Mouse (Mus musculus) neural tube, embryonic 14.5 days (tissue): Measurements from ENCODE around the gene Tspan32. TPM values are rescaled to one million over a fixed set of nuclear protein-coding genes. Genes with fewer than 3 reads are reported as not detected.
A peak's percentile ranks its signal among the peaks of the same experiment; 100 is the strongest.

Experiments
- ATAC-seq: fragments of 200-750 bp; cut with Nextera tagmentation; 2 replicates; pipeline ENCODE4 v1.8.0; 2017; ENCODE audit warnings: low read depth, mild to moderate bottlenecking, moderate TSS enrichment, moderate library complexity
- H3K27ac ChIP-seq: fragments of 300-500 bp; sonication (generic); 2 replicates; pipeline ENCODE4 v1.5.1; 2014; ENCODE audit warnings: low read depth, mild to moderate bottlenecking, control low read depth, low read length, moderate library complexity, mixed read lengths
- H3K27me3 ChIP-seq: fragments of 300-500 bp; sonication (generic); 2 replicates; pipeline ENCODE4 v1.6.1; 2014; ENCODE audit warnings: low read length; ENCODE audit not compliant: control insufficient read depth, insufficient read depth
- H3K36me3 ChIP-seq: fragments of 300-500 bp; sonication (generic); 2 replicates; pipeline ENCODE4 v1.6.1; 2014; ENCODE audit warnings: low read length, mixed read lengths; ENCODE audit not compliant: control insufficient read depth, insufficient read depth
- H3K4me1 ChIP-seq: fragments of 300-500 bp; sonication (generic); 2 replicates; pipeline ENCODE4 v1.6.1; 2014; ENCODE audit warnings: low read length; ENCODE audit not compliant: control insufficient read depth, insufficient read depth
- H3K4me2 ChIP-seq: fragments of 300-500 bp; sonication (generic); 2 replicates; pipeline ENCODE4 v1.6.1; 2014; ENCODE audit warnings: mild to moderate bottlenecking, low read depth, low read length, control low read depth
- H3K4me3 ChIP-seq: fragments of 300-500 bp; sonication (generic); 2 replicates; pipeline ENCODE4 v1.5.1; 2014; ENCODE audit warnings: low read depth, low read length, control low read depth, mixed read lengths
- H3K9ac ChIP-seq: fragments of 300-500 bp; sonication (generic); replicated peaks from 2 replicates; pipeline ENCODE4 v1.6.1; 2014; ENCODE audit warnings: low read depth, mild to moderate bottlenecking, control low read depth, low read length, mixed read lengths
- H3K9me3 ChIP-seq: fragments of 300-500 bp; sonication (generic); 2 replicates; pipeline ENCODE4 v1.6.1; 2016; ENCODE audit warnings: low read length; ENCODE audit not compliant: control insufficient read depth
- WGBS: fragments of 180-500 bp; shearing (Covaris S2); extraction: QIAGEN DNeasy Blood & Tissue Kit; methylation state at CpG from one replicate; pipeline ENCODE4 v1.1.7; 2014; 5-methylcytosine and 5-hydroxymethylcytosine counted together
- polyA plus RNA-seq: library from polyadenylated mRNA; unstranded; fragments of >200 nt; fragmentation: Nextera tagmentation; extraction: Ambion mirVana; gene quantifications from 2 replicates; pipeline ENCODE4 v1.2.1, GENCODE M21; 2014

Tspan32 gene
- polyA plus RNA-seq, 1 experiment from 2014 or later, result 0.62 TPM

DNA sequence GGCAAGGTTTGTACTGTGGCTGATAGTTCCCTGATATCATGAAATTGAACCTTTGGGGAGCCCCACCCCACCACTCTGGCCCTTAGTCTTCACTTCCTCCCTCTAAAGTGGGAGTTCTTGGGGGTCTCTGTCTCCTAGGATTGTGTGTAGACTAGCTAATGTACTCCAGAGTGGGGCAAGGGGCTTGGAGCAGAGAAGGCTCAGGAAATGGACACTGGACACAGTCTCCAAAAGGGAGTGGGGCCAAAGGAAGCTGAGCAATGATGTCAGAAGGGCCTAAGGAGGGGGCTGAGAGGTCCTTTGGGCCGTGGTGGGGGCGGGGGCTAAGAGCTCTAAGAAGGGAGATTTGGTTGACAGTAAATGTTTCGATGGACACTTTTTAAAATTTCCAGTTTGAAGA, 50.2 kb downstream of the Tspan32 start:
- WGBS, result 85% methylated on average over 3 of the region's 3 CpGs
- H3K36me3 ChIP-seq, result no peaks in the 10 kb centered on the region
- ATAC-seq, result no peak
- H3K4me2 ChIP-seq, result peak overlapping the region; percentile 86
- no peaks in the 10 kb centered on the region for H3K9me3 ChIP-seq
- H3K27me3 ChIP-seq, result no peaks in the 10 kb centered on the region
- 0 out of 2 replicates have a peak overlapping the region, but pooled peaks have one; percentile 17 for H3K9ac ChIP-seq
- peak overlapping the region; percentile 1; the same call in 1 of the 2 replicates for H3K4me3 ChIP-seq
- no peak overlapping the region for H3K27ac ChIP-seq
- H3K4me1 ChIP-seq, result peaks cover 35% of the 10 kb centered on the region

DNA sequence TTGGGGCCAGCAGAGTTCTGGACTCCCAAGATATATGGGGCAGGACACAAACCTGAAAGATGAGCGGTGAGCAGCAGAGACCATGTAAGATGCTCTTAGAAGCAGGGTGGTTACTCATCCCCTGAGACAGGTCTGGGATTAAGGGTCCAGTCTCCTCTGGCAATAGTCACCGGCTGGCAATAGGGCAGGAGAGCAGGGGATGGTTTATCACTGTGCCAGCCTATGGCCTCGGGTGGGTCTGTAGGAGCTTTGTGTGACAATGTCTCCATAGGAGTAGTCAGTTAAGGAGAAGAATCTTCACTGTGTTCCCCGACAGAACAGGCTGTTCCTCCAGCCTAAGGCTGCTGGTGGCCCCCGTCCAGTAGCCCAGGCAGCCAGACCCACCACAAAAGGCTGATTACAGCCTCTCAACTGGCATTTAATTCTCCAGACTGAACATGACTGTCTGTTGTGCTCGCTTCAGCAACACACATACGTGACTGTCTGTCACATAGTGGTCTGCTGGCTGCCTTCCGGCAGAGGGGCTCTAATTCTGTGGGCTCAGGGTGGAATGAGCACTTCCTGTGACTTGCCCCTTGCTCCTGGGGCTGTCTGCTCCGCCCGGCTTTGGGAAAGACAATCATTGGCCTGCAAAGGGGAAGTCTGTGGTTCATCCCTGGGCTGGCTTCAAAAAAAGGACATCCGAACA, 50.8 kb downstream of the Tspan32 start:
- H3K9me3 ChIP-seq, result no peaks in the 10 kb centered on the region
- no peaks in the 10 kb centered on the region for H3K36me3 ChIP-seq
- H3K4me2 ChIP-seq, result peak overlapping the region; percentile 86; the same call in 1 of the 2 replicates
- peak overlapping the region; percentile 16; the same call in 1 of the 2 replicates for H3K9ac ChIP-seq
- WGBS, result 78% methylated on average over 11 of the region's 11 CpGs
- peaks cover 35% of the 10 kb centered on the region for H3K4me1 ChIP-seq
- ATAC-seq, result no peak
- peak overlapping the region; percentile 9; the same call in 1 of the 2 replicates for H3K4me3 ChIP-seq
- no peak overlapping the region for H3K27ac ChIP-seq
- no peaks in the 10 kb centered on the region for H3K27me3 ChIP-seq

DNA sequence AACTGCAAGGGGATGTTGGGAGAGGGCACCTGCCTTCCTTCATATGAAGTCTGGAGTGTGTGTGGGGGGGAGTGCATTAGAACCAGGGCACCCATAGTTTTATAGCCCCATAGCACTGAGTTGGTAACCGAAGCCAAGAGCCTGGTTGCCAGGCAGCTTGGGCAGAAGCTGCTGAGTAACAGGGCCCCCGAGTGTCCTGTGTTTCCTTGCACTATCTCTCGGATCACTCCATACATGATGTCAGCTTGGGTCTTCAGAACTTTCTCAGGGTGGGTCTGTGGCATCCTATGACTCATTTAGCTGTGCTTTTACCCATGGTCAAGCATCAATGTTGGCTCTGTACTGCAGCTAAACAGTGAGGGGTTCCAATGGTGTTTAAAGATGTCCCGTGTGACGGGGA, 52.2 kb downstream of the Tspan32 start:
- Histone ChIP-seq H3K4me1 (peaks cover 35% of the 10 kb centered on the region), H3K9me3 (no peaks in the 10 kb centered on the region), H3K27me3 (no peaks in the 10 kb centered on the region), H3K27ac (no peak overlapping the region), H3K4me3 (no peak overlapping the region), H3K4me2 (no peak overlapping the region), H3K36me3 (no peaks in the 10 kb centered on the region), H3K9ac (no peak overlapping the region)
- whole genome bisulfite sequencing, result 88% methylated on average over 5 of the region's 5 CpGs
- ATAC-seq, result no peak

DNA sequence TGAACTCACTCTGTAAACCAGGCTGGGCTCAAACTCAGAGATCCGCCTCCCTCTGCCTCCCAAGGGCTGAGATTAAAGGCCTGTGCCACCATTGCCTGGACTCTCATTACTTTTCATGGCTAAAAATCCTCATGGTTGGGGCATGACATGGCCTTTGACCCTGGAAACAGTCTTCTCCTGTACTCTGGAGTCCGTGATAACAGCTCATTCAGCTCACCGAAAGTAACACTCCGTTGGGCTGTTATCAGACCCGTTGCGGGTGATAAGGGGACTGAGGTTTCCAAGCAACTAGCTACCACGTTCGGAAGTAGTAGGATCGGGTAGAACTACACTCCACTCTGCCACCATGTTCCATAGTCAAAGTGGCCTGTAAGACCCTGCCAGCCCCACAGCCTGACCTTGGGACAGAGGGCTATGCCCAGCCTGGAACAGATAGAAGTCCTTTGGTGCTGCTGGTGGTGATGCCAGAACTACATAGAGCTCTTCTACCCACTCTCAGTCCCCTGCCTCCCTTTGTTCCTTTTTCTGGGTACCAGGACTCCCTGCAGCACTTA, 52.9 kb downstream of the Tspan32 start:
- Histone ChIP-seq H3K27me3 (no peaks in the 10 kb centered on the region), H3K4me3 (no peak overlapping the region), H3K4me2 (no peak overlapping the region), H3K4me1 (peaks cover 35% of the 10 kb centered on the region), H3K36me3 (peaks cover 5% of the 10 kb centered on the region), H3K9me3 (no peaks in the 10 kb centered on the region), H3K9ac (no peak overlapping the region), H3K27ac (peak overlapping the region; percentile 35; the same call in 1 of the 2 replicates)
- WGBS, result 86% methylated on average over 9 of the region's 9 CpGs
- ATAC-seq, result no peak

DNA sequence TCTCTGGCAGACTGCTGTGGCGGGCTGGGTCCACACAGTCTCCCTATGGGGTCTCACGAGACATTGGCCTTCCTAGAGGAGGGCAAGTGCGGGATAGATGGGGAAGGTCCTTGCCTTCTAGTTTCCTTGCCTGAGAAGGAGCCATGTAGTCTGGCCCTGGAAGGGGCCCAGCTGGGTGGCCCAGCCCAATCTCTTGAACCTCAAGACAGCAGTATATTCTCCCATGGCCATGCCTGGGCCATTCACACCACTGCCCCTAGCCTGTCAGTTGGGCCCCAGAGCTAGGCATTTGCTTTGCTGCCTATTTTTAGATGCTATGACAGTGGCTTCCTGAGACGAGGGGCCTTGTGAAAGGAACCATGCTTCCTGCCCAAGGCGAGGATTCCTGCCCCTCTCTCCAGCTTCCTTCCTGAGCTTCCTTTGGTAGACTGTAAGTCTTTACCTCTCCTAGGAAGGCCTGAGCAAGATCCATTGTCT, 53.4 kb downstream of the Tspan32 start:
- H3K9me3 ChIP-seq, result no peaks in the 10 kb centered on the region

DNA sequence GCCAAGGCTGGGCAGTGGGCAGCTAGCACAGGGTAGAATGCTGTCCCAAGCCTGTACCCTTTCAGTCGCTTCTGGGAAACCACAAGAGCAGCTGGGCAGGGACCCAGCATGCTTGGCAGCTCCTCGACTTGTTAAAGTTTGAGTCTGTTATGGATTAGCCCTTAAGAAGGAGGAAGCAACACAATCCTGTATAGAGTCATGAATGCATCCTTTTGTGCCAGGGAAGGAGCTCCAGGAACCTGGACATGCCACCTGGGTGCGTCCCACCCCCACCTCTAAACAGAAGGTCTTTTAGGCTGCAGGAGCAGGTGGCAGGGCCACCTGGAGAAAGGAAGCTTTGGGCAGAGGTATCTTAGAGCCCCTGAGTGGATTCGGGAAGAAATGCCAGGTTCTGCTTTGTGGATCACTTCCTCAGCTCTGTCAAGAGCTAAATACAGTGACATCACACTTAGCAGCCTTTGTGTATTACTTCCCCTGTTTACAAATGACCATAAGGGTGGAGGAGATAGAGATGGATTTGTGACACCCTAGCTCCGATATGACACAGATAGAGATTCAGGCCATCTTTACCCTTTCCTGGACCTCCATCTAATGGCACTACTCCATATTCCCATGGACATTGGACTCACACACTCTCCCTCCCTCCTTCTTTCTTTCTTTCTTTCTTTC, 54.5 kb downstream of the Tspan32 start:
- WGBS, result 82% methylated on average over 5 of the region's 5 CpGs
- H3K4me1 ChIP-seq, result peaks cover 28% of the 10 kb centered on the region
- no peak overlapping the region for H3K4me2 ChIP-seq
- 0 out of 2 replicates have a peak overlapping the region, but pooled peaks have one; percentile 39 for H3K27ac ChIP-seq
- H3K9ac ChIP-seq, result no peak overlapping the region
- peaks cover 13% of the 10 kb centered on the region for H3K36me3 ChIP-seq
- H3K4me3 ChIP-seq, result no peak overlapping the region
- H3K9me3 ChIP-seq, result no peaks in the 10 kb centered on the region
- no peak for ATAC-seq
- no peaks in the 10 kb centered on the region for H3K27me3 ChIP-seq

More for the DNA sequence above, 53.4 kb downstream of the Tspan32 start:
- Histone ChIP-seq H3K27me3 (no peaks in the 10 kb centered on the region), H3K36me3 (peaks cover 8% of the 10 kb centered on the region), H3K4me3 (no peak overlapping the region), H3K27ac (peak overlapping the region; percentile 35; the same call in 1 of the 2 replicates), H3K4me2 (no peak overlapping the region), H3K4me1 (peaks cover 35% of the 10 kb centered on the region), H3K9ac (no peak overlapping the region)
- no peak for ATAC-seq
- WGBS, result 86% methylated on average over 5 of the region's 5 CpGs

DNA sequence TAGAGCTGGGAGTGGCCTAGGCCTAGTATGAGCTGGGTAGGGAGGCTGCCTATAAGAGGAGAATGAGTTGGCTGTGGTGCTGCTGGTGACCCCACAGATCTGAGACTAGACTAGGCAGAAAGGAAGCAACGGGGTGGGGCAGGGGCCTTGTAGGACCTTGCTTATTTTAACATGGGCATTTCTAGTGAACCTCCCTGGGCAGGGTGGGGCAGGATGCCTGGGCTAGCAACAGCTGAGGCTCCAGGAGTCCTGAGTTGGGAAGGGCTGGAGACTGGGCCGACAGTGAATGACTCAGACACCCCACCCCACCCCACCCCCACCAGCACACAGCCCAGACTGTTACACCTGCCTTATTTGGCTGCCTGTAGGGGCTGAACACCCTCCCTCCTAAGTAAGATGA, 57.9 kb downstream of the Tspan32 start:
- peaks cover 12% of the 10 kb centered on the region for H3K4me1 ChIP-seq
- H3K4me3 ChIP-seq, result no peak overlapping the region
- no peak for ATAC-seq
- H3K9me3 ChIP-seq, result no peaks in the 10 kb centered on the region
- H3K4me2 ChIP-seq, result no peak overlapping the region
- no peak overlapping the region for H3K27ac ChIP-seq
- peaks cover 33% of the 10 kb centered on the region for H3K36me3 ChIP-seq
- 91% methylated on average over 2 of the region's 2 CpGs for WGBS
- no peaks in the 10 kb centered on the region for H3K27me3 ChIP-seq
- H3K9ac ChIP-seq, result no peak overlapping the region

DNA sequence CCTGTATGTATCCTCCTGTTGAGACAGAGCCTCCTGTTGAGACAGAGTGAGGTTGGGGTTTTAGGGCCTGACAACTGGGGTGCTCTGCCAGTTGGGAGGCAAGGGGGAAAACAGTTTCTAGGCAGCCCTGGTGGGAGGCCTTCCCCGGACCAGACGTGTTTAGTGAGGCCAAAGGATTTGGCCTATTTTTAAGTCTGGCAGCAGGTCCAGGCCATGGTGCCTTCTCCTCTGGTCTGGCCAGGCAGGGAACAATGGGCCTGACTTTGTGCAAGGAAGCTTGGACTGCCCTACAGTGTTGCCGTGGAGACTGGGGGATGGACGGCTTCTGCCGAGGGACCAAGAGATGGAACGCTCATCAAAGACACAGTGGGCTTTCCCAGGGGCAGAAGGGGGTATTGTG, 59.4 kb downstream of the Tspan32 start:
- H3K27ac ChIP-seq, result no peak overlapping the region

DNA sequence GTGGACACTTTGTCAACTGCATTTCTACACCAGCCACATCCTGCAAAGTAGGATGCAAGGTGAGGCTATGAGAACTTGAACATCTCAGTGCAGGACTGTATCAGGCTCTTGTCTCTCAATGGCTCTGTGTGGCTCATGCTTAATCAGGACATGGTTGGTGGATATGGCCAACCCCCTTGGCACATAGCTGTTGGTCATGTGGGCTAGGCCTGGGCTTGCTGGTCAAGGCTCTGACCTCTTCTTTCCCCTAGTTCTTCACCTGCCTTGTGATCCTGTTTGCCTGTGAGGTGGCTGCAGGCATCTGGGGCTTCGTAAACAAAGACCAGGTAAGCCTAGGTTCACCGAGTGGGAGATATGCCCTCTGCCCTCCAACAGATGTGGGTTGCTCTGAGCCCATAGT, 60.8 kb downstream of the Tspan32 start:
- peaks cover 33% of the 10 kb centered on the region for H3K36me3 ChIP-seq
- ATAC-seq, result no peak
- H3K9ac ChIP-seq, result no peak overlapping the region
- peaks cover 19% of the 10 kb centered on the region for H3K4me1 ChIP-seq
- H3K27me3 ChIP-seq, result peaks cover 2% of the 10 kb centered on the region; the same call in 1 of the 2 replicates
- H3K4me3 ChIP-seq, result no peak overlapping the region
- H3K4me2 ChIP-seq, result no peak overlapping the region
- H3K27ac ChIP-seq, result no peak overlapping the region
- no peaks in the 10 kb centered on the region for H3K9me3 ChIP-seq
- 91% methylated on average over 2 of the region's 2 CpGs for WGBS

More for the DNA sequence above, 59.4 kb downstream of the Tspan32 start:
- no peak overlapping the region for H3K4me3 ChIP-seq
- H3K27me3 ChIP-seq, result no peaks in the 10 kb centered on the region
- no peak overlapping the region for H3K9ac ChIP-seq
- ATAC-seq, result no peak
- peaks cover 11% of the 10 kb centered on the region; the same call in 1 of the 2 replicates for H3K4me1 ChIP-seq
- peaks cover 33% of the 10 kb centered on the region for H3K36me3 ChIP-seq
- WGBS, result 27% methylated on average over 6 of the region's 6 CpGs
- H3K4me2 ChIP-seq, result no peak overlapping the region
- H3K9me3 ChIP-seq, result no peaks in the 10 kb centered on the region
